ENCODE assay signal across 21 mouse cellular contexts in the genomic region with DNA sequence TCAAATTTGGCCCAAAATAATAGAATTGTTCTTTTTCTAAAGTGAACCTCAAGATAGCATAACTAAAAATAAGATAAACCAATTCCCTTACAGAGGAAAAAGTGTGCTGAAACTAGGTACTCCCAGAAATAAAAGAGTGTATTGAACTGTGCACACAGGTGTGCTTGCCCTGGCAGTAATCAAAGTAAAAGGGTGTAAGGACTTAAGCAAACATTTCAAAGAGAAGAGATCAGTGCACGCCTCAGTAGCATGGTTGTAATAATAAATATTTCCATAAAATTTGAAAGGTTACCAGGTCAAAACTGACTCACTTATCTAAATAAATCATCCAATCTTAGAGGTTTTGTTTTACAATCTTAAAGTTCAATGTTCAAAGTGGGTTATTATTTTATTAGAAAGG.
"Had no signal": no experiment of that assay in that cellular context is flagged by ENCODE, and none has a peak within 500 bp of the region (broad histone marks: within the 10 kb centered on the region; RNA-seq: fewer than 3 reads in every experiment).

No protein-coding gene starts in this region.

- H3K4me3 ChIP-seq: lung, embryonic 15.5 days; midbrain, embryonic 10.5 days; midbrain, embryonic 12.5 days; myocyte; neural tube, embryonic 13.5 days; neural tube, embryonic 15.5 days had no signal

- H3K27ac ChIP-seq: liver, embryonic 14.5 days; lung, embryonic 15.5 days; midbrain, embryonic 10.5 days; midbrain, embryonic 12.5 days; neural tube, embryonic 13.5 days; neural tube, embryonic 15.5 days had no signal

- H3K27me3 ChIP-seq: lung, embryonic 15.5 days; midbrain, embryonic 12.5 days; neural tube, embryonic 13.5 days; neural tube, embryonic 15.5 days had no signal

- H3K4me2 ChIP-seq: lung, embryonic 15.5 days; midbrain, embryonic 12.5 days; neural tube, embryonic 13.5 days; neural tube, embryonic 15.5 days had no signal

- H3K9ac ChIP-seq: liver, embryonic 14.5 days; lung, embryonic 15.5 days; midbrain, embryonic 12.5 days; neural tube, embryonic 13.5 days; neural tube, embryonic 15.5 days had no signal

- H3K4me1 ChIP-seq: lung, embryonic 15.5 days; midbrain, embryonic 10.5 days; midbrain, embryonic 12.5 days; neural tube, embryonic 13.5 days; neural tube, embryonic 15.5 days had no signal

- DNase-seq: lung, adult 18-20 months; lung, postnatal 14 days; lung, postnatal 36 days; midbrain, embryonic 14.5 days; retina, postnatal 1 day; right cerebral cortex, adult 18-20 months; right cerebral cortex, postnatal 25 days; right cerebral cortex, postnatal 4 days; spleen, adult 18-20 months; thymus, adult 2 months; thymus, postnatal 25 days; thymus, postnatal 4 days had no signal

- H3K36me3 ChIP-seq: lung, embryonic 15.5 days; midbrain, embryonic 10.5 days; midbrain, embryonic 12.5 days; neural tube, embryonic 13.5 days; neural tube, embryonic 15.5 days had no signal

- H3K9me3 ChIP-seq: lung, embryonic 15.5 days; midbrain, embryonic 10.5 days; midbrain, embryonic 12.5 days; neural tube, embryonic 13.5 days; neural tube, embryonic 15.5 days had no signal

- ATAC-seq: lung, postnatal 0 days; midbrain, embryonic 16.5 days had no signal
